Mouse (Mus musculus): Measurements from ENCODE around the gene Pxn.

DNA sequence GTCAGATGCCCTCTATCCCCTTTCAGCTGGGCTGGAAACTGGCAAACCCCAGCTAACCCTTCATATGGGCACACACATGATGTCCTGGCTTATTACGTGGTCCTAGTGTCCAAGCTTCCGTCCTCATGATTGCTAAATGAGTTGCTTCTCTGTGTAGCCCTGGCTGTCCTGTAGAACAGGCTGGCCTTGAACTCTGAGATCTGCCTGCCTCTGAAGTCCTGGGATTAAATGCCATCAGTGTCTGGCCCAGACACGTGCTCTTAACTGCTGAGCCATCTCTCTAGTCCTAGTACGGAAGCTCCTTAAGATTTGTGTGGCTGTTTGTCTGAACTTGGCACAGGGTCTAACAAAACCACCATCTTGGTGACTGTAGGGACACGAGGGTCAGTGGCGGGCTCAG is 97.1 kb downstream of the Pxn start:
- TF ChIP-seq CTCF (IDR thresholded peaks at IDR 0.05; ENCODE audit: extremely low read depth, insufficient read length, insufficient replicate concordance, low read depth, low read length) (no peak), POLR2A (IDR thresholded peaks at IDR 0.05; ENCODE audit: low read depth, low read length) (no peak)
